Mouse (Mus musculus) embryonic facial prominence, embryonic 15.5 days (tissue): ENCODE measurements around the gene Gabrb2. TPM values are rescaled to one million over a fixed set of nuclear protein-coding genes. Genes with fewer than 3 reads are reported as not detected.

Source experiments
- ATAC-seq: fragments of 200-750 bp; cut with Nextera tagmentation; 2 replicates; pipeline ENCODE4 v1.8.0; 2017; ENCODE audit warnings: low read depth, moderate TSS enrichment; ENCODE audit not compliant: insufficient number of reproducible peaks, low FRiP score, low TSS enrichment
- H3K27ac ChIP-seq: fragments of 300-500 bp; sonication (generic); replicated peaks from 2 replicates; pipeline ENCODE4 v1.5.1; 2015; ENCODE audit warnings: mild to moderate bottlenecking, inconsistent platforms
- H3K27me3 ChIP-seq: fragments of 300-500 bp; sonication (generic); 2 replicates; pipeline ENCODE4 v1.6.1; 2015; ENCODE audit warnings: inconsistent platforms
- H3K36me3 ChIP-seq: fragments of 300-500 bp; sonication (generic); 2 replicates; pipeline ENCODE4 v1.6.1; 2015; ENCODE audit warnings: mild to moderate bottlenecking, inconsistent platforms
- H3K4me1 ChIP-seq: fragments of 300-500 bp; sonication (generic); 2 replicates; pipeline ENCODE4 v1.6.1; 2015; ENCODE audit warnings: inconsistent platforms
- H3K4me2 ChIP-seq: fragments of 300-500 bp; sonication (generic); replicated peaks from 2 replicates; pipeline ENCODE4 v1.6.1; 2015; ENCODE audit warnings: mild to moderate bottlenecking, inconsistent platforms
- H3K4me3 ChIP-seq: fragments of 300-500 bp; sonication (generic); replicated peaks from 2 replicates; pipeline ENCODE4 v1.5.1; 2015; ENCODE audit warnings: mild to moderate bottlenecking, inconsistent platforms
- H3K9ac ChIP-seq: fragments of 300-500 bp; sonication (generic); 2 replicates; pipeline ENCODE4 v1.6.1; 2015; ENCODE audit warnings: inconsistent platforms
- H3K9me3 ChIP-seq: fragments of 300-500 bp; sonication (generic); replicated peaks from 2 replicates; pipeline ENCODE4 v1.6.1; 2016; ENCODE audit warnings: inconsistent platforms
- WGBS: fragments of 180-500 bp; shearing (Covaris S2); methylation state at CpG from one replicate; pipeline ENCODE4 v1.1.7; 2015; 5-methylcytosine and 5-hydroxymethylcytosine counted together
- polyA plus RNA-seq: library from polyadenylated mRNA; unstranded; fragments of >200 nt; fragmentation: Nextera tagmentation; extraction: Ambion mirVana; gene quantifications from 2 replicates; pipeline ENCODE4 v1.2.1, GENCODE M21; 2015

Gene Gabrb2
- polyA plus RNA-seq, 1 experiment from 2014 or later, result 1.7 TPM

DNA sequence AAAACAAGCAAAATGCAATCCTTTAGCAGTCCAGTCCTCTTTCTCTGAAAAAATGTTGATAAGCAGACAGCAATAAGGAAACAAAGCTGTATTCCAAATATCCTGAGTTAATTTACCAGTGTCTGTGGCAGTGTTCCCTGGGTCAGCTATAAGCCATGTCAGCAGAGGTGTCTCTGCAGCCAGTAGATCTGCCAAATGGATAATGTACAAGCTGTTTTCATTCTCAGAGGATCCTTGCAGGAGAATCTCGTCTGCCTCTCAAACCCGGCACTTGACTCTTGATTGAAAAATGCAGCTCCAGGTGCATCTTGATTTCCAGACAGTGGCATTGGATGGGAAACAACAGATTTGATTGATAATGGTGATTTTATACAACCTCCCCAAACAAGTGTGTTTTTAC is 198.6 kb downstream of the Gabrb2 start:
- H3K4me2 ChIP-seq, result no peak overlapping the region
- no peak for ATAC-seq
- H3K9me3 ChIP-seq, result no peaks in the 10 kb centered on the region
- no peak overlapping the region for H3K9ac ChIP-seq
- H3K4me1 ChIP-seq, result no peaks in the 10 kb centered on the region
- H3K27me3 ChIP-seq, result no peaks in the 10 kb centered on the region
- H3K4me3 ChIP-seq, result no peak overlapping the region
- no peaks in the 10 kb centered on the region for H3K36me3 ChIP-seq
- no peak overlapping the region for H3K27ac ChIP-seq
- WGBS, result 63% methylated on average over 2 of the region's 2 CpGs

DNA sequence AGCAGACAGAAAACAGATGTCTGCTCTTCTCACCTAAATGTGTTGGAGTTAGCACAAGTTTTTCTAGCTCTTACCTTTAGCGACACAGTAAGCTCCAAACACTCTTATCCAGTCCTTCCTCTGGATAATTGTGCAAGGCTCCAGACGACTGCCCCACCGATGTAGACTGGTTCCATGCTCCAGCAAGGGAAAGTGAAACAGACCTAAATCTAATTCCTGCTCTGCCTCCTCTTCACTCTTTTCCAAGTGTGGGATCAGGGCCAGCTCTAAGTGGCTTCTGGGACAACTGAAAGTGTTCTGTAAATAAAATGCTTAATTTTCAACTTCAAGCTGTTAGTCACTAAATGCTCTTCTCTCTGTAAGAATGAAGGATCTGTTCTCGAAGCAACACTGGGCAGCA is 201.6 kb downstream of the Gabrb2 start:
- WGBS, result 75% methylated on average over 4 of the region's 4 CpGs
- Histone ChIP-seq H3K4me3 (no peak overlapping the region), H3K27ac (no peak overlapping the region), H3K36me3 (no peaks in the 10 kb centered on the region), H3K27me3 (no peaks in the 10 kb centered on the region), H3K4me2 (no peak overlapping the region), H3K9ac (no peak overlapping the region), H3K9me3 (no peaks in the 10 kb centered on the region), H3K4me1 (no peaks in the 10 kb centered on the region)
- ATAC-seq, result no peak

DNA sequence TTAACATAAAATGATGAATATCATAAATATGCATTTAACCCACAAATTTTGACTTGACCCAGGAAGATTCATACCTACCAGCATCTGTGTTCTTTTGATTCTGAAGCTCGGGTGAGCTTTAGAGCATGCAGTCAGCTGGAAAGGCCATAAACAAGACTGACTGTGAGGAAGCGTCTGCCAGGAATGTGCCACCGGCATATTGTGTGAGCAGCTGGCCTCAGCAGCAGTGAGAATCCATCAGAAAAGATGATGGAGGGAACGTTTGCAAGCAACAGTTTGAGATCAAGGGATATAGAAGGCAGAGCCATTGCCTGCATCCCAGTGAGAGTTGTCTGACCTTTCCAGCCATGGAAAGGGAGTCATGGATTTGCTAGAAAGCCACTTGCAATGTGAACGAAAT is 230.6 kb downstream of the Gabrb2 start:
- no peak for ATAC-seq
- H3K36me3 ChIP-seq, result no peaks in the 10 kb centered on the region
- WGBS, result 50% methylated on average over 5 of the region's 5 CpGs

DNA sequence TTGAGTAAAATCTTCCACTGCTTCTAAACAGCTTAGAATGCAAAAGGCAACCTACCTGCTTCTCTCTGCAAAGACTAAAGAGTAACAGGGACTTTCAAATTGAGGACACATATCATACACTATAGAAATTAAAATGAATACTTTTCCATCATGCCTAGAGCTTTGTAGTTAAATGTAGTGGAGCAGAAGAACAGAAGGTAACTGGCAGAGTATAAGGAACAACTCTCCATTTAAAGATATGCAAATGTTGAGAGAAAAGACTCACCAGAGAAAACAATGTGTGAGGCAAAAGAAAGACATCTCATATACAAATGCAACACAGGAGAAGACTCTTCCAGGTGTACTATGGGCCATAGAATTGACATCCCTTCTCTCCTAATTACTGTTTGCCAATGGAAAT is 232.0 kb downstream of the Gabrb2 start:
- H3K27ac ChIP-seq, result no peak overlapping the region
- H3K4me3 ChIP-seq, result no peak overlapping the region
- H3K36me3 ChIP-seq, result no peaks in the 10 kb centered on the region
- no peaks in the 10 kb centered on the region for H3K4me1 ChIP-seq
- no peak for ATAC-seq
- no peaks in the 10 kb centered on the region for H3K9me3 ChIP-seq
- H3K4me2 ChIP-seq, result no peak overlapping the region
- no peaks in the 10 kb centered on the region for H3K27me3 ChIP-seq
- no peak overlapping the region for H3K9ac ChIP-seq

More for the DNA sequence above, 230.6 kb downstream of the Gabrb2 start:
- Histone ChIP-seq H3K9ac (no peak overlapping the region), H3K4me2 (no peak overlapping the region), H3K27ac (no peak overlapping the region), H3K9me3 (no peaks in the 10 kb centered on the region), H3K4me1 (no peaks in the 10 kb centered on the region), H3K27me3 (no peaks in the 10 kb centered on the region), H3K4me3 (no peak overlapping the region)

DNA sequence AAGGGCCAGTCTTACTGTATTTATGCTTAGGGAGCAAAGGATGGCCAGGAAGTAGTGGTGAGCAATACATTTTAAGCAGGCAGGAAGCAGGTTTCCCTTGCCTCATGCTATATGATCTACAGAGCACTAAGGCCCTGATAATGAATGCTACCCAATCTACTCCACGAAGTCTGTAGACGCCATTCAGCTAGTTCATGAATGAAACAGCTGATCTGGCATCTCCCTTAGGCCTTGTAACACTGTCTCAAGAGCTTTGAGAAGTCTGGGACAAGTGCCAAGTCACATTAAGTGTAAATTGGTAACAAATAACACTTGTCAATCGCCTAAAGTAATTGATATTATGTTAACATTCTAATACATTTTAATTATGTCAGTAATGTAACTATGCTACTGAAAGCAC is 234.6 kb downstream of the Gabrb2 start:
- Histone ChIP-seq H3K9ac (no peak overlapping the region), H3K4me3 (no peak overlapping the region), H3K27me3 (no peaks in the 10 kb centered on the region), H3K36me3 (no peaks in the 10 kb centered on the region), H3K4me2 (no peak overlapping the region), H3K9me3 (no peaks in the 10 kb centered on the region), H3K4me1 (no peaks in the 10 kb centered on the region), H3K27ac (no peak overlapping the region)
- 44% methylated on average over 3 of the region's 3 CpGs for WGBS
- ATAC-seq, result no peak

DNA sequence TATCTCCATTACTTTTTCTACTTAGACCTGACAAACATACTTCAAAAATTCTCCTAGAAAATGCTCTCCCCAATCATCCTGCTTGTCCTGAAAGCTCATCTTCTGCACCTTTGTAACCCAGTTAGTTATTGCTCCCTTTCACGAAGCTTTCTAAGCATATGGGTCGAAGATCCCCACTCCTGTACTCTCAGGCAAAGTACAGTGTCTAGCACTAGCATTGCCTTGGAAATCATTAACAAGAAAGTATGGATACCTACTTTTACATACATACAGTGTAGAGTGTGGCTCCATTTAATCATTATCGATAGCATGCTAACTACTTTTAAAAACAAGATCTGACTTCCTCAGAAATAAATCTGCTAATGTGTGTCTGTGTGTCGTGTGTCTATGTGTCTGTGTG is 249.1 kb downstream of the Gabrb2 start:
- Histone ChIP-seq H3K9me3 (no peaks in the 10 kb centered on the region), H3K4me3 (no peak overlapping the region), H3K9ac (no peak overlapping the region), H3K27ac (no peak overlapping the region), H3K4me1 (no peaks in the 10 kb centered on the region), H3K4me2 (no peak overlapping the region), H3K27me3 (no peaks in the 10 kb centered on the region), H3K36me3 (no peaks in the 10 kb centered on the region)
- 75% methylated on average over 4 of the region's 4 CpGs for WGBS
- ATAC-seq, result no peak

Other genes starting within 250 kb of the Gabrb2 start
- 3.6 and 3.8 TPM in 2 replicates for gene Gabra1, start 236.8 kb upstream of the Gabrb2 start, polyA plus RNA-seq
- not detected in 2 replicates for gene Gabra6, start 98.7 kb upstream of the Gabrb2 start, polyA plus RNA-seq